Mouse (Mus musculus) heart, postnatal 0 days (tissue): ENCODE results near the gene Prkca.

ENCODE experiments used
- CTCF ChIP-seq: IDR thresholded peaks from 2 replicates; pipeline ENCODE4 v1.5.1; 2016; ENCODE audit warnings: antibody characterized with exemption, control low read depth, low read depth
- EP300 ChIP-seq: IDR thresholded peaks from 2 replicates; pipeline ENCODE4 v1.6.1; 2016; ENCODE audit warnings: antibody characterized with exemption, low read depth

GRCm38 (mm10) chr11:108299913-108300312 lies 43.8 kb downstream of the Prkca start:
- TF ChIP-seq CTCF (no peak), EP300 (no peak)
